Mouse (Mus musculus) naive thymus-derived CD4-positive, alpha-beta T cell, adult 2 months (primary cell): ENCODE data around the gene Siah1a.

Source experiments
- DNase-seq: peaks from one replicate; pipeline ENCODE4 v3.0.0-alpha.2; 2011; ENCODE audit warnings: low read depth

The Siah1a gene

DNA sequence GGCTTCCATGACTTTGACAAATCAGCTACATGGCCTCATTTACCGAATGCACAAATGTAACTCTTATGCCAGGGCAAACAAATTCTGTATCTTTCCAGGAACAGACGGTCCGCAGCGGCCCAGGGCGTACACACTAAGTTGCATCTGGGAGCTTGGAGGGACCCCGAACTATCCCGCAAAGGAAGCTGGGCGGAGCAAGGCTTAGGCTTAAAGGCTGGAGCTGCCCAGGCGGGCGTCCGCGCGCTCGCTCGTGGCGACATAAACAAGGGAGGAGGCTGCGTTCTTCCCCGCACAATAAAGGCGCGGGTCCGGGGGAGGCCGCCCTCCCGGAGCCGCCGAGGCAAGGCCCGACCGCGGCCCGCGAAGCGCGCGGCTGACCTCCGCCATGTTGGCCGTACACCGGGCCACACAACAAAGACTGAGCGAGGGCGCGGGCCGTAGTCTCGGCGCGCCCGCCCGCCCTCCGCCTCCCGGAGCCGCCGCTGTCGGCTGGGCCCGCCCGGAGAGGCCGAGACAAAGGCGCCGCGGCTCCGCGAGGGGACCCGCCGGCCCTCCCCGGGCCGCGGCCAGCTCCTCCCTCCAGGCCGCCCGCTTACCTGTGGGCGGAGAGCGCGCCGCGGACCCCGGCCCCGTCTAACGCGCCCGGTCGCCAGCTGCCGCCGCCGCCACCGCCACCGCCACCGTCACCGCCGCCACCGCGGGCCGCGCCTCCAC is at the start of gene Siah1a, which contains the start of gene Gm10638:
Gene Siah1a, minus strand, starts transcription at position 714 of the 714 bp plus-strand sequence.
Gene Gm10638, plus strand, starts transcription at position 479 of the 714 bp plus-strand sequence.
- peak; percentile 65 for DNase-seq

DNA sequence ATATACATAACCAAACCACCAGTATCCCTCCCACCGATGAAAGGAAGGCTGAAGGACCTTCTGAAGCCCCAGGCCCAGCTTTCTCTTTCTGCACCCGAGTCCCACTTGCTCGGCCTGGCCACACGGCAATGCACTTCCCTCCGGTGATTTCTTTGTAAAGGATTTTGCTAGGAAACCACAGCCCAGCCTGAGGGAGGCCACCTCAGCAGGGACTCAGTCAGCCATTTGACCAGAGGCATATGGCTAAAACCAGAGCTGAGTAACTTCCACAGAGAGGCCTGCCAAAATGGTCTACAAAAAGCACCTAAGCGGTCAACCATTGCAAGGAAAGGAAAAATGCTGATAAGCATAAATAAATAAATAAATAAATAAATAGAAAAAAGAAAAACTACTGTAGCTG is 49.0 kb upstream of the Siah1a start:
- no peak for DNase-seq

DNA sequence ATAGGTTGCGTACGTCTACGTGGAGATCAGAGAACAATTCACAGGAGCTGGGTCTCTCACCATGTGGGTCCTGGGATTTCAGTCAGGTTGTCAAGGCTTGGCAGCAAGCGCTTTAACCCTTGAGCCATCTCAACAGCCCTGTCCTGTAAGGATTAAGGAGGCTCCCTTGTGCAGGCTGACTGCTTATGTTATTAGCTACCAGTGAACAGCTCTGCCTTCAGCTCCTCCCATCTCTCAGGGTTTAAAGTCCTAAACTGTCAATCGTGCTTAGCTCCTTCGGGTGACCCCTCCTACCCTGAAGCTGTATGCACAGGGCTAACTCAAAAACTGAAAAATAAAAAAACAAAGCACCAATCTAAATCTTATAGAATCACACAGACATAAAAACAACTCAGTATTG is 45.8 kb upstream of the Siah1a start:
- DNase-seq, result no peak

DNA sequence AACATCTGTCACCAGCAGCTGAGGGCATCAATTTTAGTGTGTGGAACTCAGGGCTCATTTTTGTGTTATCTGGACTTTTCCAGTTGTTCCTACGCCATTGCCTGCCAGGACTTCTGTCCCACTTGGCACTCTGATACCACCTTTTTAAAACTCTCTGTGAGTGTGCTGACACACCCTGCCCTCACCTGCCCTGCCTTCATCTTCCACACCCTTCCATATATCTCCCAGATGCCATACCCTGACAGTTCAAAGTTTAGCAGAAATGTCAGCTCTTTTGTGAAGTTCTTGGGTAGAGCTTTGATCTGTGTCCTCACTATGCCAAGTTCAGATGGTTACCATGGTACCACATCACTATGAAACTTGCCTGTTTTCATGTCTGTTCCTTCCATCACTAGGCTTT is 43.8 kb upstream of the Siah1a start:
- DNase-seq, result peak; percentile 34

DNA sequence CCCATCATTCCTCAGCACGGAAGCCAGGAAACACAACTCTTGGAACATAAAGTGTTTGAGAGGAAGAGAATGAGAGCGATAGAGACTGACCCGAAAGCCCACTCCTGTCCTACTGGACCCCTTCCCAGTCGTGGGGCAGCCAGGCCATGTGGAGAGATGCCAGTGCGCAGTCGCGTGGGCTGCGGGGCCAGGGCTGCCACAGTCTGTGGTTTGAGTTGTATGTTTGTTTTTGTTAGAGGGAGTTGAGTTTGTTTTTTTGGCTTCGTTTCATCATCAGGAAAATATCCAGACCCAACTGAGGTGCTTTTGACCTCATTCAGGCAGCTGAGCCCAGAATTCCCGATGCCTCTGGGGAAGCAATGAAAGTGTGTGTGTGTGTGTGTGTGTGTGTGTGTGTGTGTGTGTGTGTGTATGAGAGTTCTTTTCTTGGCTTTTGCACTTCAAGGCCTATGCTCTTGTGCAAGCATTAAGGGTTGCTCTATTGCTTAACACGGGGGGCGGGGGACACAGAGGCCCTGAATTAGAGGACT is 42.2 kb upstream of the Siah1a start:
- DNase-seq, result no peak

DNA sequence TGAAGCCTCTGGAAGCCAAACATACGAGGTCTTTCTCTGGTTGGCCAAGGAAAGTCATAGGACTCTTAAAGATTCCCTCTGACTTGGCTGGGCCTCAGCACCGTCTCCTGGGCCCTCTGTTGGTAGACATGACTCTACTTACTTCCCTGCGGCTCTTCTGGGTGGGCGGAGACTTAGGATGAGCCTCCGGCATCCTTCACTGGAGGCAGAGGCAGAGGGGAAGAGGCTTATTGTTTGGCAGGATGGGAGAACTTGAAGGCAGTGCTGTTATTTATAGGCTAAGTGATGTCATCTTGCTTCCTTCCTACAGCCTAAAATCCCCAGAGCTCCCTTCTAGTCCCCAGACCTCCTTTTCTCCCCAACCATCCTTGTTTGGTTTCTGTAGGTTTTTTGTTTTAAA is 40.8 kb upstream of the Siah1a start:
- no peak for DNase-seq

DNA sequence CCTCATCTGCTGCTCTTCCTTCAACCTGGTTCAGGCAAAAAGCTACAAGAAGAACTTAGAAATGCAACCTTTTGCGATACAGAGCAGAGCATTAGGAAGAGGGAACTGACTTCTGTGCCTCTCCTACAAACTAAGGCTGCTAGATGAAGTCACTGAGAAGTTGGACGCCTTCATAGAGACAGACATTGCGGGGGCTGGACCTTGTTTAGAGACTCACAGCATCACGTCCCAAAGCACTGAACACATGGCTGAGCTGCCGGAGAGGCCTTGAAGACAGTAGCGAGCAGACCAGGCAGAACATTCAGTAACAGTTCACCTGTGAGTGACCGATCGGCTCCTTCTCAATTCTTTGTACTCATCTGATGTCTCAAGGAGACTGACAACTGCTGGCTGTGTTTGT is 35.4 kb upstream of the Siah1a start:
- no peak for DNase-seq

DNA sequence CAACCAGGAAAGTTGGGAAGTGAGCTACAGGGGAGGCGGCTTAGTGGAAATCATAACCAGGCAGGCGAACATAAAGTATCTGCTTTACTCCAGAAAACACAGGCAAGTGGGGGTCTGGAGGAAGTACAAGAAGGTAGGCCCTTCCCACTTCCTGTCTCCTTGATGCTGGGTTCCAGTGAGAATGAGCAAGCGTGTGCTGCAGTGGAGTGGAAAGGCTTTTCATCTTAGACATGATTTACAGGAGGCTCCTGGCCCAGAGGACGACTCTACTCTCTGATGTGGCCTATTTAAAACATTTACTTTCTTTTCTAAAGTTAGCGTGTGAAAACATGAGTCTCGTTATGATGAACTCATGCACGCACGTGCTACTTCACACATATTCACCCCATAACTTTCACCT is 33.5 kb upstream of the Siah1a start:
- peak; percentile 73 for DNase-seq

DNA sequence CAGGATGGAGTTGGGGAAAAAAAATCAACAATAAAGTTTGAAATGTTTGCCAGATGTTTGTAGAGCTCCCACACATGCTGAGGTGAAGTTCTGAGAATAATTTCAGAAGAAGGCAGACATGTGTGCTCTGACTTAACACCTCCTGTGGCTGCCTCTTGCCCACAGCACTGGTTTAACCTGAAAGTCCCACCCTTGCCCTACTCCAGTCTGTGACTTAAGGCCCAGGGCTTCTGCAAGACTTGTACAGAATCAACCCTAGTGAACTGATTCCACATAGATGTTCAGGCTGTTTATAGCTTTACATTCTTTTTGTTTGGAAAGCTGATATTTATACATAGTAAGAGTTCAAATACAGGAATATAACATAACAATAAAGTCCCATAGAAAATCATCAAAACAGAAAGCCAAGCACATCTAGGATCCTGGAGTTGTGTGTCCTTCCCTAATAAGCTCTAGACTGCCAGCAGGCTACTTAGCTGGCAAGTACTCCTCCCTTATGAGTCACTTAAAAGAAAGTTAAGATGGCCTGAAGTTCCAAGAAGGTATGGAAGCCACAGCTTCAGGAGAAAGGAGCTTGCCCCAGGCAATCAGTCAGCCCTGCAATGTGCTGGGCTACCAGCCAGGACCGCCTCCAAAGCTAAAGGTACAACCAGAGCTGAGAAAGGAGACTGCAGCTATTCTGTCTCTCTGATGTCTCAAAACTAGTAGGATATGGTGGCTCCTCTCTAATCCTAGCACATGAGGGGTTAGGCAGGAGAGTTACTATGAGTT is 24.4 kb upstream of the Siah1a start:
- no peak for DNase-seq

DNA sequence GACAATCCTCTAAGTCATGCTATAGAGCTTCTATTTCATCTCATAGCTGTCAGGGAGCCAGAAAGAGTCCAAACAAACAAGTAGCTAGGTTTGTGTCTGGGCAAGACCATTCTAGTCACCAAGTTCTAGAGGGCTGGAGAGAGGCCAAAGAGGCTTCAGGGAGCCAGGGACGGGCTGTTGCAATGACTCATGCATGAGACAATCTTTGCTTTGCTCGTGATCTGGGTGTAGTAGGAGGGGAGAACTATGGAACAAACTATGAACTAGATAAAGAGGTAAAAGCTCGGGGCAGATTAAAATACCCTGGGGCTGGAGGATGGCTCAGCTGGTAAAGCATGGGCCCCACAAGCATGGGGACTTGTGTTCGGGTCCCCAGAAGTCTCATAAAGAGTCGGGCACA is 22.8 kb upstream of the Siah1a start:
- no peak for DNase-seq

DNA sequence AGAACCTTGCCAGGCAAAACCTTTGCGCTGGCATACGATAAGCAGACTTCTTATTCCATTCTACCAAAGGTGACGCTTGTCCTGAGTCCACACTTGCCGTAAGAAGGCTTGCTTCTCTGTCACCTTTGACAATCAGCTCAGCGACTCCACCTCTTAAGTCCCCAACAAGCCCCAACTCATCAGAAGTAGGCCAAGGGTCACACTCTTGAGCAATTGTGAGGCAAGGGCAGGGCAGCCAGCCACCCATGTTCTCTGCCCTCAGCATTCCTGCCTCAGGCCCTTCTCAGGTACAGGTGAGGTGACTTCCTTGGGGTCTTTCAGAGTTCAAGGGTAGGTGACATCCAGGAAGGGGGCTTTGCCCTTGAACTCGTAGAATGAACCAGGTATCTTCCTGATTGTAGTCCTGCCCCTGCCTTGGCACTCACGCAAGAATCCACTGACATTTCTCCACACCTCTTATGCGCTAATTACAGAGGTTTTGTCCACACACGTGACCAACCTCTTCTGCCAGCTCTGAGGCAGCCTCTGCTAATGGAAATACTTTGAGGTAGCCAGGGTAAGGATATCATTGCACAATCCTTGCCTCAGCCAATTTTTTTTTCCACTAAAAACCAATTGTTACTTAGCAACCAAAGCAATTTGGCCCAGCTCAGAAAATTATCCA is 20.9 kb upstream of the Siah1a start:
- DNase-seq, result no peak

DNA sequence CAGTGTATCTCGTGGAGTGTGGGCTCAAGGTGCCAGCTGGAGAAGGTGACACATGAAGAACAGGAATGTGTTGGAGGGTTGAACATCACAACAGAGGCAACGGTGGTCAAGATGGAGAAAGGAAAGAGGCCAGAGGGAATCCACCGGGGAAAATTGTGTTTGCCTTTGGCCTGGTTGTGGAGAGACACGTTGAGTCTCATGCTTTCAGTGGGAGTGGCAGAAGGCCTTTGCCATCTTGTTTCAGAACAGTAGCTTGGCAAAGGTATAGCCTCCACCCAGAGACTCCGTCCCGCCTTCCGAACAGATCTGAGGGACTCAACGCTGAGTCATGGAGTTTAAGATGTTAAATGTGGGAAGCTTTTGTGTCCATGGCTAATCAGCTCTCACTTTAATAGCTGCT is 19.9 kb upstream of the Siah1a start:
- DNase-seq, result no peak

DNA sequence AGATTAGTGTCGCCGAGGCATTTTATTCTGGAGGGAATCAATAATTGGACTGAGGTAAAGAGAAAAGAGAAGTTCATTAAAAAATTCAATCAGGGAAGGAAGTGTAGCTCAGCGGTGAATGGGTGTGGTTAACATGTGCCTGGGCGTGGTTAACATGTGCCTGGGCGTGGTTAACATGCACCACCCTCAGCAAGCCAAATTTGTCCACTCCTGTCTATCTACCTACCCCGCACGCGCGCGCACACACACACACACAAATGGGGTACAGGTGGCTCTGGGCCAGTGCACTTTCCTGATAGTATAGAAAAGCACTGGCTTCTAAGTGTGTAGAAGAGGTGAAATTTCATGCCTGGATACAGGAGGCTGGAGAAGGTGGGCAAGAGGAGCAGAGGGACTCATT is 19.4 kb upstream of the Siah1a start:
- no peak for DNase-seq

DNA sequence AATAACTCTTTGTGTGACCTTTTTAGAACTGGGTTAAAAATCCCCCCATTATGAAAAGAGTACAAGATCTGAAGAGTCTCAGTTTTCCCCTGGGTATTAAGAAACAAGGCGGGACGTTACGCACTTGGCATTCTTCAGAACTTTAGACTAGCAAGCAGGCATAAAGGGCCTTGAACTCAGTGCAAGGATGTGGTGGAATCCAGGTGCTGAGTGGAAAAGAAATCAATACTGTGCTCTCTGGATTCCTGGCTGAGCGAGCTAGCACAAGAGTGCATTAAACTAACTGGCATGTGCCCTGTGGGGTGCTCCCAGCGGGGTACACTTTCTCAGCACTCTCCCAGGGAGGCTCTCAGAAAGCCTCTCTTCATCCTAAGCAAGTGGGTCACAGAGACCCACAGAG is 17.1 kb upstream of the Siah1a start:
- DNase-seq, result no peak

DNA sequence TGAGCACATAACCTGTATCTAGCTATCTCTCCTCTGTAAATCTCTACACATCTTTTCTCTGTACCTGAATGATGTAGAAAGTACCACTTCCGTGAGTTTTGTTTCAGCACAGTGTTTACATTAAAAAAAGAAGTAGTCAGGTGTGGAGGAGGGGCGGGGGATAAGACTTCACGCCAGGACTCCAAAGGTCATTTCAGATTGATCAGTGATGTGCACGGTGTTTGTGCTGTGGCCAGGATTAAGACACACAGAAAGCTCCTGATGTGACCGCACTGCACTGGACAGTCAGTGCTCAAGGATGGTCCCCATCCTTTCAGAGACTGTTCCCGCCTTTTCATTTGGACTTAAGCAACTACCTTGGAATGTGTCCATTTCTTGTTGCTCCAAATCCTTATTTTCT is 15.0 kb upstream of the Siah1a start:
- no peak for DNase-seq

DNA sequence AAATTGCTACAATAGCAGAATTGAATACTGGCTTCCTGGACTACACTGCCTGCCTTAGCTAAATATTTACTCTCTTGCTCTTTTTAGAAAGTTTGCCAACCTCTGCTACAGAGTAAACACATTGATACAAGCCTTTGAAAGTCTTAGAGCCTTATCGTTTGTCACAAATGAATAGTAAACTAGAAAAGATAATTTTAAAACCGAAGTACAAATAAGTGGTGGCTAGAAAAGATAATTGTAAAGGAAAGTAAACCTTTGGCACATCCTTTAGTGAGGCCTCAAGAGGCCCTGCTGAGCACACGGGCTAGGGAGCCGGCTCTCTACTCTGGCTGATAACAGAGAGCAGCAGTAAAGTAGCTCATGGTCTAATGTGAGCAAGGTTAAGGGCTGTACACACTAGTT is 13.4 kb upstream of the Siah1a start:
- DNase-seq, result no peak

DNA sequence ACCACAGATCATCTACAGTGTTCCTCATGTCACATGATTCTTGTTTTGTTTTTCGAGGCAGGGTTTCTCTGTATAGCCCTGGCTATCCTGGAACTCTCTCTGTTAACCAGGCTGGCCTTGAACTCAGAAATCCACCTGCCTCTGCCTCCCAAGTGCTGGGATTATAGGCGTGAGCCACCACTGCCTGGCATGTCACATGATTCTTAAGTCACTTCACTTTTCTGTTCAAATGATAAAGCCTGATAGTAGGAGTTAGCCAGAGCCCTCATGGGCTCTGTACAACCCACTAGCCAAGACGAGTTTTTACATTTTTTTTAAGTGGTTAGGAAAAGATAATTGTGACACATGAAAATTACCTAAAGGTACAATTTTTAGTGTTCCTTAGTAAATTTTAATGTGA is 12.9 kb upstream of the Siah1a start:
- DNase-seq, result no peak

DNA sequence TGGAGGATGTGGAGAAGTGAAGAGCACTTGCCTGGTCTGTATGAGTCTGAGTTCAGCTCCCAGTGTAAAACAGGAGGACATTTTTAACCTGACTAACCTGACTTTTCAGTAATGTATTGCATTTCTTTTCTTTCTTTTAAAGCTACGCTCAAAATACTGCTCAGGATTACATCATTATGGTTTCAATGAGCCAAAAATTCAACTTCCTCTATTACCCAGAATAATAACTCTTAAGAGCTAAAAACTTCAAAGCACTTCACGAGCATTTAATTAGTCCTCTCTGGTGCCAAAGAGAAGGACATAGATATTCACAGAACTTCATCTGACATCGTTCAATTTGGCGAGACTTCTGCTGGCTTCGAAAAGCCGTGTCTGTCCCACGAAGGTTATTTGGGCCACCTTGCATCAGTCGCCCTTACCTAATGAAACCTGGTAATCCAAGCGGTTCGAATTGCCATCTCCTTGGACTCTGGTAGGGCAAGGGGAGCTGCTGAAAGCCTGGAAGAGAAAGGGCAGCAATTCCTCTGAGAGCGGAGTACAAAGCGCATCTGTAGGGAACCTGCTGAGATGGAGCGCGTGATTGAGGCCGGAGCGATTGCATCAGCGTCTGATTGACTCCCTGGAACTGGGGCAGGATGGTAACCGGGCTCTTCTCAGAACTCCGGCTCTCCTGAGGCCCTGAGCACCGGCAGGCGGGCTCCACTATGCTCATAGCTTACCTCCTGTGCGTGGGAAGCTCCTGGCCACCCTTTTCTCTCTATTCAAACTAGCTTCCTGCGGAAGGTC is 11.4 kb upstream of the Siah1a start:
- no peak for DNase-seq

DNA sequence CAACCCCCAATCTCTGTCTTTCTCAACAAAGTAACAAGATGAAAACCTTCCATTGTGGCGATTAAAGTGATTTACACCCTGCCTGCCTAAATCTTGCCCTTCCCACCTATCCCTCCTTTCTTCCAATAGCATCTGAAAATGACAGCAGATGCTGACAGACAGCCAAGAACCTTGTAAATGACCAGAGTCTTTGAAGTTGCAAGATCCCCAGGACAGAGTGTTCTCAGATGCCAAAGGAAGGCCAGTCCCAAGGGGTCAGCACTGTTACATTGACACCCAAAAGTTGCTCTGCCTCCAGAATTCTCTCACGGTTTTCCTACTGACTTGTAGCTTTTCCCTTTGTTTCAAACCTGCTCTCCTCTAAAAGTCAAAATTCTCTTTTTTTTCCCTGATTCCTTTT is 4.1 kb upstream of the Siah1a start:
- DNase-seq, result no peak

DNA sequence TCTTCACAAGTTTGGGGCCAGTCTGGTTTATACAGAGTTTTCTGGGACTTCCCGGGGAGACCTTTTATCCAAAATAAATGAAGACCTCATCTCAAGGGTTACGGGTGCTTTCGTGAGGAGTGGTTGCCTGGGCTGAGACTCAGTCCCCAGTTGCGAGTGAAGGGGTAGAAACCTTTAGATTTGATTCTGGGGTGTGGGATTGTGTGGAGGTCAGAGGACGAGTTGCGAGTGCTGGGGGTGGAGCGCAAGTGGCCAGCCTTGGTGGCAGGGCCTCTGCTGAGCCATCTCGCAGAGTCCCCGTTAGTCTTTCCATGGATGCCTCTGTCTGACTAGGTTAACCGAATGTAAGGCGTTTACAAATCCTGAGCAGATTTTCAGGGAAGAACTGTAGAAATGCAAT is 777 bp upstream of the Siah1a start:
- no peak for DNase-seq

DNA sequence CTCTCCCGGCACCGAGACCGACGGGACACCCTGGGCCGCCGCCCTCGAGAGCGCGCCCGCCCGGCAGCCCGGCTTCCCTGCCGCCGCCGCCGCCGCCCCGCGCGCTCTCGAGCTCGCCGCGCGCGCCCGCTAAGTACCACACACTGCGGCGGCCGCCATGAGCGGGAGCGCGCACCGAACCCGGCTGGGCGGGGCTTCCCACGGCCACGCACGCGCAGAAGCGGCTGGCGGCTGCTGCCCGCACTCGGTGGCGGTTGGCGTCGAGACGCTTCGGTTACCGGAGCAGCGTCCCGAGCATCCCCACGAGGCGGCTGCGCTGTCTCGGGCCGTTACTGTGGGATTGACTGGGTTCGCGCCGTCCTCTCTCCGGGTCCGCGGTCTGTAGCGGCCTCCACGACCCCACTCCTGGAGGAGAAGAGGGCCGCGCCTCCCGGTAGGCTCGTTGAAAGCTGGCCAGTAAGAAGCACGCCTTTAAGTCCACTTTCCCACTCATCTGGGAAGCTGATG is 254 bp upstream of the Siah1a start:
- peak; percentile 96 for DNase-seq
